Mouse (Mus musculus) layer of hippocampus, adult 9-10 months (tissue): Measurements from ENCODE around the gene Cacna2d3.

Experiments used
- DNase-seq: peaks from one replicate; pipeline ENCODE4 v3.0.0; 2022; ENCODE audit warnings: low spot score

The Cacna2d3 gene

DNA sequence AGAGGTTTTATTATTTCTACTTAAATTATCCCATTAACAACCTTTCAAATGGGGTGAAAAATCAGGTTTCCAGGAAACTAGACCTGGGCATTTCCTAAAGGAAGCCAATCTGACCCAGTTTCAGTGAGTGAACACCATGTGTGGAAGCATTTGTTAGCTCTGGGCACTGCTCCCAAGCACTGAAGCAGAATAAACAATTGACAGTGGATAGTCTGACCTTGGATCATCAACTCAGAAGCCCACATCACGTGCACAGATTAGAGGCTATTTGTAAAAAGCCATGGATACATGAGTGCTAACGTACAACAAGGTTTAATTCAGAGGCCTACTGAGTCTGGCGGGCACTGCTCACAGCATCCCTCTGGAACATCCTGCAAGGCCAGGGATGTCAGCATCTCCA is 82.4 kb downstream of the Cacna2d3 start:
- DNase-seq = no peak

GRCm38 (mm10) chr14:29628213-29628612 is 93.5 kb downstream of the Cacna2d3 start:
- DNase-seq = no peak

- no peak for DNase-seq
Measured at GRCm38 (mm10) chr14:29612436-29612835, 109.2 kb downstream of the Cacna2d3 start.

DNA sequence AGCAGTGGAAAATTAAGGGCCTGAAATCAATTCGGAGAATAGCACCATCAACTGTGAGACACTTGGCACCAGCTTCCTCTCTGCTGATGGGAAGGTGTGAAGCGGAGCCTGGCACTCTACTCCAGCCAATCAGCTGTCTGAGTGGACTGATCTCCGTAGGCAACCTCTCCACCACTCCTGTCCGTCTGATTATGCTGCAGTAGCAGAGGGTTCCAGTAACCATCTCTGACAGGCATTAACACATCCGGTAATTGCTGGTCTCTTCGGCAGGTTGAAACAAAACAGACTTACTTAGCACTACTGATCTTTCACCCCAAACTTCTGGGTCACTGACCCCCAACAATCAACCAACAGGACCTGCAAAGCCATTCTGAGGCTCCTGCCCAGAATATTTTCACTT is 112.9 kb downstream of the Cacna2d3 start:
- no peak for DNase-seq

- no peak for DNase-seq
Measured at GRCm38 (mm10) chr14:29599428-29599827, 122.2 kb downstream of the Cacna2d3 start.

DNA sequence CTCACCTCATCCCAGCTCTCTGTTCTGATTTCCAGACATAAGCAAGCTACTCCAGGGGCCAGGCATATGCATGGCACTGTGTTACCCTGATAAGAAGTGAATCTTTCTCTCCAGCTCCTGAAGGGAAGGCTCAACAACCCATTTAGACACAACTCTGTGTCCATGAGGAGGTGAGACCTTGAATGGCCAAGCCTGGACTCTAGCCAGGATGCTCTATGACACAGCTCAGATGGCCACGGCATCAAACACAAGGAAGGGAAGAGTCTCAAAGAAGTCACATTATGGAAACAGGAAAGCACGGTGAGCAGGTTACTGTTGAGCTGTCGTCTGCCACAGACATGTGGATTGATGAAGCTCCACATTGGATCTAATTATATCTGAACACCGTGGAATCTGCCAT is 128.8 kb downstream of the Cacna2d3 start:
- DNase-seq = no peak

- DNase-seq = no peak
Measured at GRCm38 (mm10) chr14:29589628-29590027, 132.0 kb downstream of the Cacna2d3 start.

DNA sequence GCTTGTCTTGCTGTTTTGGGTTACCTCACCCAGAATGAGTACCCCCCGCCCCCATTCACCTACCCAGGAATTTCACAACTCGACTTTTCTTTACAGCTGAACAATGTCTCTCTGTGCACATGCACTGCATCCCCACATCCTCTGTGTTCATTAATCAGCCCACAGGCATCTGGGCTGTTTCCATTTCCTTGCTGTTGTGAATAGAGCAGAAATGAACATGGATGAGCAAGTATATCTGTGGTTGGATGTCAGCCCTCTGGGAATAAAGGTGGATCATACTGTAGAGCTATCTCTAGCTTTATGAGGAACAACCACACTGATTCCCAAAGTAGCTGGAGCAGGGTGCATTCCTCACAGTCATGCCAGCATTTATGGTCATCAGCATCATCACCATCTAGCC is 139.7 kb downstream of the Cacna2d3 start:
- DNase-seq = no peak

DNA sequence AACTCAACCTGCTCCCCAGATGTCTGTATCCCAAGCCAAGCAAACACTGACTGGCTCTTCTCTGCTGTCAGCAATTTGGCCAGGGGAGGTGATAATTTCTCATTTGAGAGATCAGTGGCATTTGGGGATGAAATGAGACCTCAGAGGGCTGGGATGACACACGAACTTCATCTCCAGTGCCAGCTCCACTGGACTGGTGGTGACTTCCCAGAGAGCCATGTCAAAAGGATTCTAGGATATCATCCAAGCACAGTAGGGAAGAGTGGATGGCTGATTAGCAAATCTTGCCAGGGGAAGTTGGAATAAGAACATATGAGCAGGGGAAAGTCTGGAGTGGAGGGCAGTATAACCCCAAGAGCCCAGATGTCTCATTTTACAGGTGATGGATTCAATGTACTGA is 143.9 kb downstream of the Cacna2d3 start:
- DNase-seq = no peak

GRCm38 (mm10) chr14:29575551-29575950 is 146.1 kb downstream of the Cacna2d3 start:
- DNase-seq = no peak

- DNase-seq = no peak
Measured at GRCm38 (mm10) chr14:29562704-29563103, 159.0 kb downstream of the Cacna2d3 start.

DNA sequence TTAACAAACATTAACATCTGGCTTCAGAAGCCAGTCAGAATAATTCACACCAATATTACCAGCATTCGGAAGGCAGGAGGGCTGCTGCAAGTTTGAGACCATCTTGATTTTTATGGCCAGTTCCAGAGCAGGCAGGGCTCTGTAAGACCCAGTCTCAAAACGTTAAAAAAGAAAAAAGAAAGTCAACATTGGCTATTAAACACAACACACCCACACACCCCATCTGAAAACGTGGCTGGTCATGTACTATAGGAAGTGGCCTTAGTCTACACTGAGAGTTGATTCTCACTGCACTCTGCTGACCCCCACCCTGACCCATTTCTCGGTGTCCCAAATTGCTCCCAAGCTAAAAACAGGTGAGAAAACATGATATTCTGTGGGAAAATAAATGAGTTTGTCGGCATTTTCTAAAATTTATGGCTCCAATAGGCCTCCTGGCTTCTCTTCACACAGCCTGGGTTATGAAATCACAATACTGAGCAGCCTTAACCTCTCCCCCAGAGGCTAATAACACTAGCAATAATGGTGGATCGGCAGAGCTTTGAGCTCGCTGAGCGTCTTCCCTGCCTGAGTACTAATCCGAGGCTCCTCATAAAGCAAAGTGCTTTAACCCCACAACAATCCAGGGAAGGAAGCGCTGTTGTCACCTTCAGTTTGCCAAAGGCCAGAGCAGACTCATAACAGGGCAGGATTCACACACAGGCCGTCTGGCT is 160.4 kb downstream of the Cacna2d3 start:
- no peak for DNase-seq

DNA sequence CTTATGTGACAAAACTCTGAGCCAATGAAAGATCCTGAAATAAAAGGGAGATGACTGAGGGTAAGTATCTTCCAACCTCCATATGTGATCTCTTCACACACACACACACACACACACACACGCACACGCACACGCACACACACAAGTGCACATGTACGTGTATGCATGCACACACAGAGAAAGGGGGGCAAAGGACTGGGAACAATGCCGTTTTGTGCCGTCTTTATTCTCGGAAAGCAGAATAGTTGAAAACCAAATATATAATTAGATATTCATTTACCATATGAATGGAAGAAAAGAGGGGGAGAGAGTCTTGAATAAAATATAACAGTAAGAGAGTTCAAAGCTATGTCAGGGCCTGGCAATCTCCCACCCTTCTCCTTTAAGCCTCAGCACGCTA is 163.2 kb downstream of the Cacna2d3 start:
- no peak for DNase-seq

DNA sequence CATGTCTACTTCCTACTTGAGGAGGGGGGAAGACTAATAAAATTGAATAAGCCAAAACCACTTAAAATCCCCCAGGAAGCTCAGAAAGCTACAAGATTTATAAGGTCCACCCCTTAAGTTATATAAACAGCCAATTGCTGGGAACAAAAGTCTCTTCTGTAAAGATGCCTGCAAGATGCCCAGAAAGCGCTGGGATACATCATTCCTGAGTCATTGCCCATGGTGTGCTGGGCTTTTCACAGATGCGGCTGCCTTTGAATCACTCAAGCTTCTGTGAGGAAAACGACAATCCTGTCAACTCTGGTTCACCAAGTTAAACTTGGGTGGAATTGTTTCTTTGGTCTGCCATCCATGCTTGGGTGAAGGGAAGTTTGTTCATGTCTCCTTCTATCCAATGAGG is 165.5 kb downstream of the Cacna2d3 start:
- no peak for DNase-seq

- DNase-seq = no peak
Measured at GRCm38 (mm10) chr14:29552471-29552870, 169.2 kb downstream of the Cacna2d3 start.

DNA sequence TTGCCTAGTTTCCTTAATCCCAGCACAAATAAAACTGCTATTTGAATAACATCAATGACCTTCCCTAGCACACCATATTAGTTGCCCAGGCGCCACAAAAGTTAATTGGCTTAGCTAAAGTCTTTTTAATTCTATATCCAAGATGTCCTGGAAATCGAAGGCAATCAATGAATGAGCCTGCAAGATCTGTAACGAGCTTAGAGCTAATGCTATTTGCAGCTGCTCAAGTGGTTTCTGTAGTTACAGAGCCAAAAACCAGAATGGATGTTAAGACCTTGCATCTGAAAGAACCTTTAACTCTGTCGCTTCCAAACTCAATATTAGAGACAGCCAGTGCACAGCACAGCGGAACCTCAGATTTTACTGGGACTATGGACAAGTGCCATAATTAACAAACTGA is 173.0 kb downstream of the Cacna2d3 start:
- no peak for DNase-seq

- no peak for DNase-seq
Measured at GRCm38 (mm10) chr14:29530516-29530915, 191.1 kb downstream of the Cacna2d3 start.

GRCm38 (mm10) chr14:29528696-29529095 is 193.0 kb downstream of the Cacna2d3 start:
- no peak for DNase-seq

GRCm38 (mm10) chr14:29519751-29520669 is 201.7 kb downstream of the Cacna2d3 start:
- no peak for DNase-seq

- no peak for DNase-seq
Measured at GRCm38 (mm10) chr14:29502667-29503066, 219.0 kb downstream of the Cacna2d3 start.

- DNase-seq = no peak
Measured at GRCm38 (mm10) chr14:29498546-29499290, 222.9 kb downstream of the Cacna2d3 start.

- no peak for DNase-seq
Measured at GRCm38 (mm10) chr14:29496552-29496951, 225.1 kb downstream of the Cacna2d3 start.

GRCm38 (mm10) chr14:29491786-29492185 is 229.9 kb downstream of the Cacna2d3 start:
- DNase-seq = no peak
